Mouse (Mus musculus) limb, embryonic 14.5 days (tissue): ENCODE results near the gene Golga2. TPM values are rescaled to one million over a fixed set of nuclear protein-coding genes. Genes with fewer than 3 reads are reported as not detected.

Experiments used
- ATAC-seq: fragments of 200-750 bp; cut with Nextera tagmentation; 2 replicates; pipeline ENCODE4 v1.8.0; 2017; ENCODE audit warnings: low read depth, moderate number of reproducible peaks, moderate TSS enrichment; ENCODE audit not compliant: low FRiP score
- DNase-seq: peaks from one replicate; pipeline ENCODE4 v3.0.0-alpha.2; 2015; ENCODE audit warnings: low spot score
- H3K27ac ChIP-seq: fragments of 300-500 bp; sonication (generic); replicated peaks from 2 replicates; pipeline ENCODE4 v1.5.1; 2014; ENCODE audit warnings: low read depth, mild to moderate bottlenecking, low read length, moderate library complexity, mixed read lengths
- H3K27me3 ChIP-seq: fragments of 300-500 bp; sonication (generic); 2 replicates; pipeline ENCODE4 v1.6.1; 2014; ENCODE audit warnings: low read length, mixed read lengths; ENCODE audit not compliant: control insufficient read depth, insufficient read depth
- H3K36me3 ChIP-seq: fragments of 300-500 bp; sonication (generic); 2 replicates; pipeline ENCODE4 v1.6.1; 2014; ENCODE audit warnings: mild to moderate bottlenecking, low read length, moderate library complexity, mixed read lengths; ENCODE audit not compliant: control insufficient read depth, insufficient read depth
- H3K4me1 ChIP-seq: fragments of 300-500 bp; sonication (generic); 2 replicates; pipeline ENCODE4 v1.6.1; 2014; ENCODE audit warnings: antibody characterized with exemption, low read length, mixed read lengths; ENCODE audit not compliant: control insufficient read depth, insufficient read depth
- H3K4me2 ChIP-seq: fragments of 300-500 bp; sonication (generic); replicated peaks from 2 replicates; pipeline ENCODE4 v1.6.1; 2014; ENCODE audit warnings: low read depth, mild to moderate bottlenecking, low read length, moderate library complexity; ENCODE audit not compliant: severe bottlenecking
- H3K4me3 ChIP-seq: fragments of 300-500 bp; sonication (generic); replicated peaks from 2 replicates; pipeline ENCODE4 v1.5.1; 2014; ENCODE audit warnings: low read length
- H3K9ac ChIP-seq: fragments of 300-500 bp; sonication (generic); 2 replicates; pipeline ENCODE4 v1.6.1; 2014; ENCODE audit warnings: mild to moderate bottlenecking, low read depth, low read length, moderate library complexity; ENCODE audit not compliant: severe bottlenecking
- H3K9me3 ChIP-seq: fragments of 300-500 bp; sonication (generic); 2 replicates; pipeline ENCODE4 v1.6.1; 2016; ENCODE audit warnings: low read length; ENCODE audit not compliant: control insufficient read depth
- POLR2A ChIP-seq: fragments of 200-500 bp; IDR thresholded peaks from 2 replicates; pipeline ENCODE4 v1.8.0; 2012; ENCODE audit warnings: inconsistent platforms, mild to moderate bottlenecking, moderate library complexity, borderline replicate concordance; ENCODE audit not compliant: insufficient read depth, insufficient read length; ENCODE audit errors: extremely low read depth
- WGBS: fragments of 180-500 bp; shearing (Covaris S2); extraction: QIAGEN DNeasy Blood & Tissue Kit; methylation state at CpG from one replicate; pipeline ENCODE4 v1.1.7; 2014; 5-methylcytosine and 5-hydroxymethylcytosine counted together
- polyA plus RNA-seq, 2 experiments: library from polyadenylated mRNA; depleted of rRNA in 1 of 2; stranded (reverse) in 1 of 2; unstranded in 1 of 2; fragments of >200 nt; fragmentation: Nextera tagmentation in 1 of 2; extraction: Ambion mirVana in 1 of 2; gene quantifications; 2 replicates each; pipeline versions ENCODE4 v1.2.1 to v1.2.3; 2012 to 2014

The Golga2 gene
- polyA plus RNA-seq, 2 experiments = 32.4 to 63.1 TPM

- H3K27ac ChIP-seq = no peak overlapping the region
- no peak overlapping the region for H3K9ac ChIP-seq
- H3K4me3 ChIP-seq = no peak overlapping the region
- WGBS = 84% methylated on average over 6 of the region's 6 CpGs
- DNase-seq (no peak), ATAC-seq (no peak)
- H3K27me3 ChIP-seq = no peaks in the 10 kb centered on the region
- H3K36me3 ChIP-seq = peaks cover 33% of the 10 kb centered on the region
- H3K4me1 ChIP-seq = peaks cover 18% of the 10 kb centered on the region; the same call in 1 of the 2 replicates
- no peaks in the 10 kb centered on the region for H3K9me3 ChIP-seq
- TF ChIP-seq POLR2A = no peak
- no peak overlapping the region for H3K4me2 ChIP-seq
These were observed 59.8 kb downstream of the Golga2 start for GRCm38 (mm10) chr2:32347019-32347418.

GRCm38 (mm10) chr2:32348311-32348710 is 61.1 kb downstream of the Golga2 start:
- Histone ChIP-seq H3K4me1 (peaks cover 16% of the 10 kb centered on the region; the same call in 1 of the 2 replicates), H3K27ac (no peak overlapping the region), H3K9ac (no peak overlapping the region), H3K4me3 (no peak overlapping the region), H3K9me3 (no peaks in the 10 kb centered on the region), H3K36me3 (peaks cover 31% of the 10 kb centered on the region), H3K4me2 (no peak overlapping the region), H3K27me3 (no peaks in the 10 kb centered on the region)
- WGBS = 75% methylated on average over 11 of the region's 11 CpGs
- ATAC-seq (no peak), DNase-seq (no peak)
- no peak for TF ChIP-seq POLR2A

GRCm38 (mm10) chr2:32349625-32350255 is 62.6 kb downstream of the Golga2 start:
- Histone ChIP-seq H3K27ac (no peak overlapping the region), H3K9ac (no peak overlapping the region), H3K36me3 (peaks cover 23% of the 10 kb centered on the region), H3K4me2 (no peak overlapping the region), H3K9me3 (no peaks in the 10 kb centered on the region), H3K27me3 (no peaks in the 10 kb centered on the region), H3K4me3 (no peak overlapping the region), H3K4me1 (peaks cover 16% of the 10 kb centered on the region; the same call in 1 of the 2 replicates)
- ATAC-seq (no peak), DNase-seq (no peak)
- 62% methylated on average over 8 of the region's 8 CpGs for WGBS
- no peak for TF ChIP-seq POLR2A

- H3K9me3 ChIP-seq = no peaks in the 10 kb centered on the region
- H3K9ac ChIP-seq = no peak overlapping the region
These were observed 63.4 kb downstream of the Golga2 start for GRCm38 (mm10) chr2:32350471-32351051.

GRCm38 (mm10) chr2:32351471-32351961 is 64.3 kb downstream of the Golga2 start:
- ATAC-seq (no peak), DNase-seq (no peak)
- no peak for TF ChIP-seq POLR2A
- Histone ChIP-seq H3K27me3 (no peaks in the 10 kb centered on the region), H3K9me3 (no peaks in the 10 kb centered on the region), H3K36me3 (peaks cover 22% of the 10 kb centered on the region), H3K9ac (peak overlapping the region; percentile 84), H3K4me1 (peaks cover 16% of the 10 kb centered on the region; the same call in 1 of the 2 replicates), H3K27ac (peak overlapping the region; percentile 67; the same call in 1 of the 2 replicates), H3K4me3 (peak overlapping the region; percentile 80), H3K4me2 (peak overlapping the region; percentile 79)
- WGBS = 42% methylated on average over 9 of the region's 9 CpGs

More at GRCm38 (mm10) chr2:32350471-32351051, 63.4 kb downstream of the Golga2 start:
- no peak overlapping the region for H3K27ac ChIP-seq
- peaks cover 16% of the 10 kb centered on the region; the same call in 1 of the 2 replicates for H3K4me1 ChIP-seq
- H3K27me3 ChIP-seq = no peaks in the 10 kb centered on the region
- H3K36me3 ChIP-seq = peaks cover 23% of the 10 kb centered on the region
- TF ChIP-seq POLR2A = no peak
- 52% methylated on average over 13 of the region's 13 CpGs for WGBS
- H3K4me2 ChIP-seq = no peak overlapping the region
- ATAC-seq (no peak), DNase-seq (no peak)
- no peak overlapping the region for H3K4me3 ChIP-seq
